Mouse (Mus musculus): ENCODE measurements around the gene Pheta2.
"Not testable (repeated sequence)": the region's sequence is repeated elsewhere in the genome, so short reads cannot be mapped to it uniquely, and the experiment has no call there.

The Pheta2 gene

DNA sequence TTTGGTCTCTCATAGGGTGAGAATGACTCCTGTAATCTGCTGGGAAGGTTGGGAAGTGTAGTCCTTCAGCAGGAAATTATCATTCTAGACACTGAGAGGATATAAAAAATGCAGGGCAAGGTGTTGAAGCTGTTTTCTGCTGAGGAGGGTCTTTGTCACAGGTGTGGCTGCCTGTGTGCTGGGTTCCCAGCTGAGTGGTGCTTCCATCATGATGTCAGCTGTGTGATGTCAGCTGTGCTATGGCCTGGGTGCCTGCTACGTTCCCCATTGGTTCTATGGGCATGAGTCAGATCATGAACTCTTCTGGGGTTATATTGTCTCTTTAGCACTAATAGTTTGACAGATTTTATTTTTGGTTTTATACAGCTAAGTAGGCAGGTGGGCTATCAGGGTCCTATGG, 30.1 kb downstream of the Pheta2 start:
- ATAC-seq (ENCODE audit: low TSS enrichment) = no peak

DNA sequence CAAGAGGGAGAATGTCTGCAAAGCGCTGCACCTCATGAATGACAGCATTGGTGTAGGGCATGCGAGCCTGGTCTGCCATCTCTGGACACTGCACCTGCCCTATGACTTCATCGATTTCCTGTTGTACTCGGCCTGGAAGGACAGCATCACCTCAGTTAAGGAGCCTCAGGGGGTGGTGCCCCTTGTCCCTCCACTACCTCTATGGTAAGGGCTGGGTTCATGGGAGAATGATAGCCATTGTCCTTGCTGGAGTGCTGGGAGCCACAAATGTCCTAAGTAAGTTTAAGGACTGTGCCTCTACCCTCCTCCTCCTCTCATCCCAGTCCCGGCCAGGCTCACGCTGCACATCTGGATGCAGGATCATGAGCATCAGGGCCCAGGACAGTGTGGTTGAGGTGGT, 33.7 kb downstream of the Pheta2 start:
- no peak for ATAC-seq (ENCODE audit: low TSS enrichment)

- ATAC-seq (ENCODE audit: low TSS enrichment) = no peak
Observed at GRCm38 (mm10) chr15:82372991-82373390, 34.2 kb downstream of the Pheta2 start.

GRCm38 (mm10) chr15:82374437-82374836, 35.7 kb downstream of the Pheta2 start:
- ATAC-seq (ENCODE audit: low TSS enrichment) = no peak

DNA sequence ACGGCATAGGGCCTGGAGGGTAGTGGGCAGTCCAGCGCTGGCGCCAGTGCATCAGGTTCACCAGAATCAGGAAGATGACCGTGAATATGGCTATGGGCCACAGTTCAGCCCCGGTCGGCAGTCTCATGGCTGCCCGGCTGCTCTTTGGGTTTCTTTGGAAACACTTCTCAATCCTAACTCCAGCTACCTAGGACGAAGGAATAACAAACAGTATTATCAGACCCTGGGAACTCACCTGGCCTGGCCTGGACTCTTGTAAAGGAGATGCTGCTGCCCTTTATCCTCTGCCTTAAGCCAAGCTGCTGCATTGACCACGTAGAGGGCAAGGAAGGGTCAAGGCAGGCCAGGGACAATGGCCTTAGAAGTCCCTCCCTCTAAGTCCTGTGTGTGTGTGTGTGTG, 37.1 kb downstream of the Pheta2 start:
- no peak for ATAC-seq (ENCODE audit: low TSS enrichment)

DNA sequence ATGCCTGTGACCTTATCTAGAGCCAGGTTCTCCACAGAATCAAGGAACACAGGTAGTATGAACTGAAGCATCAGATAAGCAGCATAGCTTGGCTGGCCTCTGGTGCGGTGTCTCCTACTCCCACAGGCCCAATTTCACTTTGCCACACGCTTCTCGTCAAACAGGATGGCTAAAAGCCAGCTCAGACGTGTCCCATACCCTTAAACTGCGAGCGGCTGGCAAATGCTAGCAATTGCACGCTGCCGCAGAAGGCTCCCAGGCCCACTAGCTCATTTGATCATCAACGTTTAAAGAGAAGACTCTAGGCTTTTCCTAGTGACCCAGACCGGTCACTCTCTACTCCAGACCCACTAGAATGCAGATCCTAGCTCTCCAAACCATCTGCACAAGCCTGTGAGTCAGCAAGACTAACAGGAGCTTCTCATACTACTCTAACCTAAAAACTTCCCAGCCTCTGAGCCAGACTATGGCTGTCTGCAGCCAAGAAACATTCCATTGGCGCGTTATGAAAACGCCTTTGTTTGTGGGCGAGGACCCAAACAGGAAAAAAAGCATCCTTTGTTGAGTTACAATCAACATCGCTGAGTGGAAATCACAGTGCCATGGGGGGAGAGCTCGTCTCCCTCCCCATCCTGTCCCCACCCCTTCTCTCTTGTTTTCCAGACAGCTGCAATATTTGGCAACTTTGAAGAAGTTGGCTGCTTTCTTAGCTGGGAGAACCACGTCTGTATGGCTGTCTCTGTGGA, 37.8 kb downstream of the Pheta2 start:
- ATAC-seq (ENCODE audit: low TSS enrichment) = peak; percentile 59

DNA sequence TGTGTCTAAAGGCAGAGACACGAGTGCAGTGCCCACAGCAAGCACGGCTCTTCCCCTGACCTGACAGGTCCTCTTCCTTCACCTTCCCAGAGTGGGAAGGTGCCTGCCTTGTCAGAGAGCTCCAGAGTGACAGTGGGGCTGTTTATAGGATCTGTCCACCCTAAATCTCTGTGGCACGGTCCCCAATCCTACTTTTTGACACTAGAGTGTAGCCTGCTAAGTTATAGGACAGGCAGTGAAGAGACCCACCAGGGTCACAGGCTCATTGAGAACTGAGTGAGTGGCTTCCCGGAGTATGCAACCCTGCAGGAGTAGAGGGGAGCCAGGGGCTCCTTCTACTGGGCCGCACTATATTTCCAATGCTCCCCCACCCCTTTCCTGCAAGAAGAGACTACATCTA, 39.0 kb downstream of the Pheta2 start:
- no peak for ATAC-seq (ENCODE audit: low TSS enrichment)

DNA sequence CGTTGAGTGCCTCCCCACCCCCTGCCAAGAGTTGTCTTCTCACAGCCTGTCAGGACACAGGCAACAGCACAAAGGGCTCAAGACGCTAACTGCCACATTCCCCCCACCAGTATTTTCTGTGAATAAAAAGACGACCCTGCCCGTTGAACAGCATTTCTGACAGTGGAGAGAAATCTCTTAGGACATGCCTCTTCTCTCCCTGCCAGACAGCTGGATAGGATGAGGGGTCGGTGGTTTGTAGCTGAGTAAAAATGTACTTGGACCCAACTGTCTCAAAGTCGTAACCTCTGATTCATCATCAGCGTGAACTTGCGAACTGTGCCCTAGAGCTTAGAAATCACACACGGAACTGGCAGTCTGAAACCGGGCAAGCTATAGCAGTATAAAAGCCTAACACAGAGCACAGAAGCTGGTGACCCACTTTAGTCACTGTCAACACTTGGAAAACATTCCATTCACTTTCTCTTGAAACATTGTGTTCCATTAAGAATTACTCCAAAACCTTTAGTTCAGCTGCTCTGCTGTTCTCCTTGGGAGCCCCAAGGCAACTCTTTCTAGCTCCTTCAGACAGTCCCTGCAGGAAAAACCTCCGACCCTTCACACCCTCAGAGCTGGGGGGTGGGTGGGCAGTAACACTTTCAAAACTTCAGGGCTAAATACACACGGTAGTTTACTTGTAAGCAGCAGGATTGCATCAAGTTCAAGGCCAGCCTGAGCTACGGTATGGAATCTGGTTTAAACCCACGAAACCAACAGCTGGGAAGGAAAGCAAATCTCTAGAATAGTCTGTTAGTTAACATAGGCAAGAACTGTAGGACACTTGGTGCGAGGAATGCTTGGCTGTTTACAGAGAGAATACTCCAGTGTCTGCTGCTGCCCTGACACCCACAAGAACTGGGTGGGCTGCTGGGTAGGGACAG, 39.8 kb downstream of the Pheta2 start:
- ATAC-seq (ENCODE audit: low TSS enrichment) = no peak

DNA sequence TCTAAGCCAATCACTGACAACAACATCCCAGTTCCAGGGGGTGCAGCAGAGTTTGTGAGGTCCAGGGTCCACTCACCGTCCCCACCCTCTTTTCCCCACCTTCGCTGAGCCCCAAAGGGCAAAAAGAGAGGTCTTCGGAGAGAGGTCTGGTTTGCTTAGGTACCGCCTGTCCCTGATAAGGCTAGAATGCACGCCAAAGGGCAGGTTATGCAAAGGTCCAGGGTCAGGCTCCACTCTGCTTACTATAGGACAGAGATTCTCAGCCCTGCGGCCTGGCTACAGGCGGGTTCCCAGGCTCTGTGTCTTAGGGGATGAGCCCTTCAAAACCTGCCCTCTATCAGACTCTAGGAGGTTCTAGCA, 40.7 kb downstream of the Pheta2 start:
- ATAC-seq (ENCODE audit: low TSS enrichment) = no peak

- peak; percentile 36; the same call in 1 of the 2 replicates for ATAC-seq (ENCODE audit: low TSS enrichment)
Observed at GRCm38 (mm10) chr15:82379871-82380713, 41.4 kb downstream of the Pheta2 start, which contains the start of gene Cyp2d22. Cyp2d22 (minus strand) TSS chr15:82380260.

GRCm38 (mm10) chr15:82380714-82381062, 41.9 kb downstream of the Pheta2 start:
- no peak for ATAC-seq (ENCODE audit: low TSS enrichment)

- no peak for ATAC-seq (ENCODE audit: low TSS enrichment)
Observed at GRCm38 (mm10) chr15:82382441-82382840, 43.7 kb downstream of the Pheta2 start.

DNA sequence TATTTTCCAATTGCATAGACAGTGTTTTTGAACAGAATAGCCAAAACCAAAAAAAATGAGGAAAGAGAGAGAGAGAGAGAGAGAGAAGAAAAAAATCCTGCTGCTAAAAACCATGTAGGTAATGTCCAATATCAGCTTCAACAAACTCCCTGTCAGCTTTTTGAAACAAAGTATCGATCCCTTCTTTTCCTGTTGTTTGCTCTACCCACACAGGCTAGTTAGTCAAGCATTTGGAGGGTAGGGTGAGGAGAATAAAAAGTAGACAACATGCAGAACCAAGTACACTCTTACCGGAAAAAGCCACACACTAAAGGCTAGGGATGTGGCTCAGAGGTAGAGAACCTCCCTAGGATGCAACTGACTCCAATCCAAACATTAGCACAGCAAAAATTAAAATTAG, 47.0 kb downstream of the Pheta2 start:
- ATAC-seq (ENCODE audit: low TSS enrichment) = no peak

GRCm38 (mm10) chr15:82389916-82390315, 51.2 kb downstream of the Pheta2 start:
- ATAC-seq (ENCODE audit: low TSS enrichment) = not testable (repeated sequence)

DNA sequence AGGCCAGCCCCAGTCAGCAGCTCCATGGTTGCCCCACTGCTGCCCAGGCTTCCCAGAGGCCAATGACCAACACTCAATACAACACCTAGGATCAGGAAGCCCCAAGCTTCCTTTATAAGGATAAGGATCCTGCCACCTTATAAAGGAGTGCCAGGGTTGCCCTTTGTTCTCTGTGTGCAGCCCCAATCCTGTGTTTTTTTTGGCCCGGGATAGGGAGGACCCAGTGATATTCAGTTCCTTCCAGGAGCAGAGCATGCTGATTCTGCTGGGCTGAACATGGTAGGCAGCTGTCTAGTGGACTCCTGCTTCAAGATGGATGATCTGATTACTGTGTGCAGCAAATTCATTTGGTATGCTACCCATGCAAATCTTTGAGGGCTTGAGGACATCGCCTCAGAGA, 55.2 kb downstream of the Pheta2 start, which contains the start of gene Cyp2d11:
TSS of gene Cyp2d11 (minus strand) at position 101 of the 400 bp plus-strand sequence.
- ATAC-seq (ENCODE audit: low TSS enrichment) = not testable (repeated sequence)
